Mouse (Mus musculus) small intestine, adult 2 months (tissue): ENCODE measurements around the gene Fryl.

Source experiments
- CTCF ChIP-seq: fragments of 200-500 bp; IDR thresholded peaks from 2 replicates; pipeline ENCODE4 v1.5.1; 2012; ENCODE audit warnings: low read depth, mild to moderate bottlenecking, control low read depth, inconsistent platforms, low read length, moderate library complexity, mixed read lengths; ENCODE audit not compliant: insufficient replicate concordance, insufficient read length; ENCODE audit errors: extremely low read depth
- POLR2A ChIP-seq: fragments of 200-500 bp; IDR thresholded peaks from 2 replicates; pipeline ENCODE4 v1.6.1; 2012; ENCODE audit warnings: low read depth, mild to moderate bottlenecking, control low read depth, inconsistent platforms, low read length, moderate library complexity

DNA sequence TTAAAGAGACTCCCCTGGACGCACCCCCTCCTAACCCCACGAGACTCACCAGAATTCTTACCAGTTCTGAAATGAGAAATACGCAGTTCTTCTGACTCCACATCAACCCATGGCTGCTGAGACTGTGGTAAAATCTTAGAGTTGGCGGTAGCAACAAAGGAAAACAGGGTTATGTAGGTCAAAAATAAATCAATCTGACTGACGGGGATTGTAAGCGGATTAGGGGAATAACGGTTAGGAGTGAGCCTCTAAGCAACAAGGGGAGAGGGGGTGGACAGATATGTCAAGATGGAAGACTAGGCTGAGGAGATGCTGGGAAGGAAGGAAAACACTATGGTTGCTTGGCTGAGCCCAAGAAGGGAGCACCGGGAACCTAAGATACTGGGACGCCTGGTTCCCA lies 44.0 kb downstream of the Fryl start:
- TF ChIP-seq CTCF (no peak), POLR2A (no peak)
